Mouse (Mus musculus) embryo, embryonic 10 days (tissue): Measurements from ENCODE around the gene Slc48a1.

ENCODE experiments used
- DNase-seq: peaks from one replicate; pipeline ENCODE4 v3.0.0-alpha.2; 2015; ENCODE audit warnings: low spot score

The Slc48a1 gene

DNA sequence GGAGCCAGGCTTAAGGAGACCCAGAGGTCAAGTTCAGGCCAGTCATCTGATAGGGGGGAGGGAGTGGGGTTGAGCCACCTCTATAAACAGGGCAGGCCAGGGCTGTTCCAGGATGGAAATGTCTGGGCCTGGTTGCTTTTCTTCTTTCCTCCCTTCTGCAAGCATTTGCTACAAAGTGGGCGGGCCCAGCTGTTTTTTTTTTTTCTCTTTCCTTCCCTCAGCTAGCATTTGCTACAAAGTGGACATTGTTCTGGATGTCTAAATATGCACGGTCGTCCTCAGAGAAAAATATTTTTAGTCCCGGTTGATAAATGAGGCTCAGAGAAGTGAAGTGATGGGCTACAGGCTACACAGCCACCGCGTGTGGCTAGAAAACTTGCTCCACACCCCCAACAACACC lies 23.8 kb upstream of the Slc48a1 start:
- no peak for DNase-seq

GRCm38 (mm10) chr15:97755361-97755760 lies 23.0 kb upstream of the Slc48a1 start:
- DNase-seq, result no peak

GRCm38 (mm10) chr15:97760006-97760405 lies 18.3 kb upstream of the Slc48a1 start:
- DNase-seq, result no peak

GRCm38 (mm10) chr15:97760952-97761351 lies 17.4 kb upstream of the Slc48a1 start:
- DNase-seq, result no peak

GRCm38 (mm10) chr15:97761438-97761837 lies 16.9 kb upstream of the Slc48a1 start:
- no peak for DNase-seq

DNA sequence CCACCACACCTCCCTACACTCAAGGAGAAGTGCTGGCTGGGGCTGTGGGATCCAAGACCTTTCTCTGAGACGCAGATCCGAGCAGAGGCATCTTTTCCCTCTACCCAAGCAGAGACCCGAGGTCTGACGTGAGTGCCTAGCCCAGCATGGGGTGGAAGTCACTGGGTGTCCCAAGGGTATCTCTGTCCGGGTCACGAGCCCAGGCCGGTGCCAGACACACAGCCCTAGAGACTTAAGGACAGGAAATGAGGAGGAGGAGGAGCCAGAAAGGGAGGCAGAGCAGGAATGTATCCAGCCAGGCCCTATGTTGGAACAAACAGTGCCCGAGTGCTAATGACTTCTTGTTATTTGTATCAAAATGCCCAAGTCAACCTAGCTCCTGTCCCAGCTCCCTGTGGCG lies 15.6 kb upstream of the Slc48a1 start:
- DNase-seq, result no peak

- no peak for DNase-seq
Measured at GRCm38 (mm10) chr15:97763256-97764049, 14.9 kb upstream of the Slc48a1 start.

GRCm38 (mm10) chr15:97764532-97764931 lies 13.8 kb upstream of the Slc48a1 start:
- no peak for DNase-seq

DNA sequence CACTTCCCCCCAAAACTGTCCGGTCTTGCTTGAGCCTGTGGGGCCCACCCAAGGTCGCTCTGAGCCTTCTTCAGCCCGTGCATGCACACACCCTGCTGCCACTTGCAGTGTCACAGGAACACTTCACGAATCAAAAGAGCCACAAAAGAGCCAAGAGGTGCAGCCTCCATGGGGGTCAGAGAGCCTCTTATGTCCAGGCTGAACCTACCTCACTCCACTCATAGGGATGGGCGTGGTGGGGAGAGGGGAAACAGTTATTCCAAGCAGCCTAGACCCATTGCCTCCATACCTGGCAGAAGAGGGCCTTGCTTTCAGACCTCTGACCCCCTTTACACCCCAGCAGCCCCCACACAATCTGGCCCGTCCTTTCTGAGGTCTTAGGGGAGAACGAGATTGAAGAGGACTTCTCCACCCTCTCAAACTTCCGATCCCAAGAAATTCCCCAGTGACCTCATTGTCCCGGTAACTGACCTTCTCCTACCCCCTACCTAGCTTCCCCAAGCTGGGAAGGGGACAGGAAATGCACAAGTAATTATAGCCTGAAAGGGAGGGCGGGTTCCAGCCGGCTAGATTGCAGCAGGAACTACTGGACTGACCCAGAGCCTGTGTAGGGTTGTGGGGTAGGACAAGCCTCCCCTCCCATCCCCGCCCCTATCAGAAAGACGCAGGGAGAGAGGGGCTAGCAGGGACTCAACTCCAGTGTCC lies 13.1 kb upstream of the Slc48a1 start:
- no peak for DNase-seq

- peak; percentile 50 for DNase-seq
Measured at GRCm38 (mm10) chr15:97766194-97766593, 12.1 kb upstream of the Slc48a1 start.

GRCm38 (mm10) chr15:97766594-97767279 lies 11.6 kb upstream of the Slc48a1 start:
- no peak for DNase-seq

DNA sequence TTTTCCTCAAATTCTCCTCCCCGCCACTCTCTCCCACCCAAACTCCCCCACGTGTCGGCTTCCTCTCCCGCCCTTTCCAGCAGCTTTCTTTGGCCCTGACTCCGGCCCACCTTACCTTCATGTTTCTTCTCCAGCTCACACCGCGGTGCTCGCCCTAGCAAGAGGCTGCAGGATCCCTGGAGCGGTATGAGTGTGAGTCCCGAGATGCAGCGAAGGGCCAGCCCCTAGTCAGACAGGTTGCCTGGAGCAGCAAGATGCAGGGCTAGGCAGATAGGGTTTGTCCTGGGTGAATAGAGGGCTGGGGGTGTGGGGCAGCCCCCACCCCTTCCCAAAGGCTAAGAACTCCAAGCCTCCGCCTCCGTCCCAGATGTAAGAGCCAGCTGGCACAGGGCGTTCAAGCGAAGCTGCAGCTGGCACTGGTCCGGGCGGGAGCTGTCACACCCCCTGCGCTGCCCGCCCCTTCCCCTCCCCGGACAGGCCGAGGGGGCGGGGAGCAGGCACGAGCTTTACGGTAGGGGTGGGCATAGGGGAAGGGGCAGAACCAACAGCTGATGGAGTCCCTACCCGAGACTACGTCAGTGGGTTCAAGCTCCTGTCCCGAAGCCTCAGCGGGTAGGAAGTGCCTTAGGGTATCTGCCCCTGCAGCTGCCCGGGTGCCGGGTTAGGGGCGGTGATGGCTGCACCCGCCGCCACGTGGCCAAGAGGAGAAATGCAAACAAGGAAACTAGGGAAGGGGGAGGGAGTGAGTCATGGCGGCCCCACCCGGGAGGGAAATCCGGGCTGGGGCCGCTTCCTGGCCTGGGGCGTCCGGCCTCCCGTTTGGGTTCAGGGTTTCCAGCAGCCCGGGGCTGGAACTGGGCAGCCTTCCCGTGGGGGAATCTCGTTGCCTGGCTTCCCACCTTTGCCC lies 10.8 kb upstream of the Slc48a1 start, which contains the start of gene Rapgef3:
TSS of gene Rapgef3 (minus strand) at position 693 of the 907 bp plus-strand sequence.
- peak; percentile 80 for DNase-seq

DNA sequence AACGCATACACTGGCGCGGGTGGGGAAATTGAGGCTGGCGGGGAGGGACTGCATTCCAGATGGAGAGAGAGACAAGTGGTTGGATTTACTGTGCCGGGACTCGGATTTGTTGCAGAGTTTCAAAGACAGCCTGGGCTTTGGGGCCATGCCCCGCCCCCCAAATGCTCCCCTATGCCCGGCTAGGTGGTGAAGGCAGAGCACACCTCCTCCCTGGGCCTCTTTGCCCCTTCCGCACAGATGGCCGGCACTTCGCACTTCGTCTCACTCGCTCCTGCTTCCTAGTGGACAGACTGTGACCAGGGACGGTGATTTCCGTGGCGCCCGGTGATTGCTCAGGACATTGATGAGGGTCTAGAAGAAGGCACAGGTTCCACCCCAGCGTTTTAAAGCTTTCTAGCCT lies 10.1 kb upstream of the Slc48a1 start:
- peak; percentile 59 for DNase-seq

GRCm38 (mm10) chr15:97770280-97770679 lies 8.0 kb upstream of the Slc48a1 start:
- no peak for DNase-seq

GRCm38 (mm10) chr15:97773108-97773507 lies 5.2 kb upstream of the Slc48a1 start:
- DNase-seq, result peak; percentile 61

DNA sequence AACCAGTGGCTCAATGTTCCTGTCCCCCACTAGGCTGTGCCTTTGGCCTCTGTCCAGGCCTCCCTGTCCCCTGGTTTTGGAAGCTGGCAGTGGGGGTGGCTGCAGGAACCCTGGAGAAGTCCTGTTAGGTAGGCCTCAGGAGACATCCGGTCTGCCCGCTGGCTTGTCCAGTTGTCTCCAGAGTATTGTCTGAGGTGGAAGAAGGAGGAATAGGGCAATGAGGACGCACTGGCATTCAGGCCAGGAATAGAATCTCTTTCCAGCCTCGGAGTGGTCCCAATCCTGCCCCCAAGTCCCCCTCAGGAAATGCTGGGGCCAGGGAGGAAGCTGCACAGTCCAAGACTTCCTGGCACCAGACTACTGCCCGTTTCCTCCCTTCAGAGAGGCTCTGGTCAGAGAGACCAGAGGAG lies 4.4 kb upstream of the Slc48a1 start:
- no peak for DNase-seq

GRCm38 (mm10) chr15:97776514-97776913 lies 1.8 kb upstream of the Slc48a1 start:
- DNase-seq, result peak; percentile 83

DNA sequence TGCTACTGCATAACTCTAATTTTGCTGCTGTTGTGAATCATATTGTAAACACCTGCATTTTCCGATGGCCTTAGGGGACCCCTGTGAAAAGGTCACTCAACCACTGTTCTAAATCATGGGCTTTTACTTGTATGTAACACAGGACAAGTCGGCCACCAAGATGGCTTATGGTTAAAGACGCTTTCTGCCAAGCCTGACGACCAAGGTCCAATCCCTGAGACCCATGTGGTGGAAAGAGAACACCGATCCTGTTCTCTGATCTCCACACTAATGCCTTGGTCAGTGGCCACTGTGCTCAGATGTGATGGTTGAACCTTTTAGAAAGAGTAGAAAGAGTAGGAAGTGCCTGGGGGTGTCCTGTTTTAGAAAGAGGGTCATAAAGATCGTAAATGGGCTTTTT lies 1.4 kb upstream of the Slc48a1 start:
- DNase-seq, result no peak

DNA sequence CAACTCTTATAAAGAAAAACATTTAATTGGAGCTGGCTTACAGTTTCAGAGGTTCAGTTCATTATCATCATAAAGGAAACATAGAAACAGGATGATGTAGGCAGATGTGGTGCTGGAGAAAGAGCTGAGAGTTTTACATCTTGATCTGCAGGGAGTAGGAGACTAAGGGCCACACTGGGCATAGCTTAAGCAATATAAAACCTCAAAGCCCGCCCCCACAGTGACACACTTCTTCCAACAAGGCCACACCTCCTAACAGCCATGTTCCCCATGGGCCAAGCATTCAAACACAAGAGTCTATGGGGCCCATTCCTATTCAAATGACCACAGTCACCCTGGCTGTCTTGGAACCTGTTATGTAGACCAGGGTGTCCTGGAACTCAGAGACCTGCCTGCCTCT lies 1.3 kb downstream of the Slc48a1 start:
- DNase-seq, result no peak

GRCm38 (mm10) chr15:97780611-97781031 lies 2.3 kb downstream of the Slc48a1 start:
- no peak for DNase-seq

DNA sequence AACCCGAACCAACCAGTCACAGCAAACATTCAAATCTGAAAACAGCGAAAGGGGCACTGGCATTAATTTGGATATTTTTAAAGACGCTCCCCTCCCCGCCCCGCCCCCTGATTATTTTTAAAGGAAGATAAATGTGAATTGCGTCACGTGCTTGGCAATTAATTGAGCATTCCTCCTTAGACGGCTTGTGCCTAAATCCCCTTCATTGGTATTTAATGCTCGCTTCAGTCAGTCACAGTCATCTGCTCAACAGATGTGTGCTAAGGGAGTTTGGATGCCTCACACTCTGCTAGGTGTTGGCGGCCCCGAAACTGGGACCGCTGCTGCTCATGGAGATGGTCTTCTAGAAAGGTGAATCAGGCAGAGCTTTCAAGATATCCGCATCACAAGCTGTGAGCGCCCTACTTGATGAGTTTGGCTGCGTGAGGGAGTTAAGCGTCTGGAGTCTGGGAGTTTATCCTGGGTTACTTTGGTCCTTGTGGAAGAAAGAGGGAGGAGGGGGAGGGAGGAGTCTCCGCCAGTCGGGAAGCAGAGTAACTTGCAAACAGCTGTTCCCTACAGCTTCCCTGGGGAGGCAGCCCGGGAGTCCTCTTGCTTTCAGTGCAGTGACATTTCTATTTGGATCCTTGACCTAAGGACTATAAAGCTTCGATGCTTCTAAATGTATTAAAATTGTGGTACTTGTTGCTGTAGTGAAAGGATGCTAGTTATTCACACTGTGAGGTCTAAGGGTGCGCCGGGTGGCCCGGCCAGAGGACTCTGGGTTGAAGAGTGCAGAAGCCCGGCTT lies 3.8 kb downstream of the Slc48a1 start:
- DNase-seq, result peak; percentile 76
